Mouse (Mus musculus): Measurements from ENCODE around the gene Adck2.

Gene Adck2

DNA sequence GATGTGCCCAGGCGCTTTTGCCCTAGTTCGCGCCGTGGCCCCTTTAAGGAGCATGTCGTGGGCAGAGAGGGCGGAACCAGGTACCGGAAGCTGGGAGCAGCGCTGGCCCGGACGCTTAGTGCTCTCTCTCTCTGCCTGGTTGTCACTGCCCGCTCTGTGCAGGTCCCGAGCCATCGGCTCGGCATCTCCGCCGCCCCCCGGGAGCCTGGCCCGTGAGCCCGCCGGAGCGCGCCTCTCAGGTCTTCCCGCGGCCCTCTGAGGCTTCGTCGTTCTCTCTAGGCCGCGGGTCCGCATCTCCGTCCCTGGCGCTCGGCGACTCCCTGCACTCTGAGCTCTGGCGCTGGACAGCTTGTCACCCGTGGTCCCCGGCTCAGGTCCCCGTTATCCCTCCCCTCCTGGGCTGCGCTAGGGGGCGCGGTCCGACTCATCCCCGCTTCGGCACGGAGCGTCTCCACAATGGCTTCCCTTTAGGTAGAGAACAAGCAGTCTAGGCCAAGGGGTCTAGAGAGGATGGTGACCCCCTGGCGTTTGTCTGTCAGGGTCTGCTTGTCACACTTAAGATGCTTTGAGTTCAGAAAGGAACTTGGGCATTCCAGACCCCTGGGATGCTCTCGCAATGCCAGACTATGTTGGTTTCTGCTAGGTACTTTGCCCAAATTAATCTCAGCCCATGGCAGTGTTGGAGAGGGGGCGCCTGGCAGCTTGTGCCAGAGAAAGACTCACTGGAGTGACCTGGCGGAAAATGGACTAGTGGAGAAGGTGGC lies at the start of gene Adck2:
Gene Adck2, plus strand, starts transcription at position 83 of the 764 bp plus-strand sequence.
- peak; percentile 75 for DNase-seq (ENCODE audit: low read depth)

DNA sequence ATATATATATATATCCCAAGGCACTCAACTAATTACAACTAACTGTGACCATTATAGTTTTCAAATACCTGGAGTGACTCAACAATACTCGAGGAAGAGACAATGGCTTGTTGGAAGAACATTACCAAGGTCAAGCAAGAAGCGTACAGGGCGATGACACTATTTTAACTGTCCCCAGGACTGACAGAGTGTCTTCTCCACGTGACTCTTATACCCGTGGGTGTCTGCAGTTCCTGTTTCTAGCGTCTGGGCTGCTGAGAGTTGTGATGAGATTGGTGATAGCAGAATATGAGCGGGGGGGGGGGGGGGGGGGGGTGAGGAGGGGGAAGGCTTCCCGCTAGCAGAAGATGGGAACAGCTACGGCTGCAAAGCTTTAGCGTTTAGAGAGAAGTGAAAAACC lies 46.9 kb upstream of the Adck2 start:
- no peak for DNase-seq (ENCODE audit: low read depth)

- DNase-seq (ENCODE audit: low read depth), result no peak
Measured at GRCm38 (mm10) chr6:39527337-39527784, 46.3 kb upstream of the Adck2 start.

- DNase-seq (ENCODE audit: low read depth), result no peak
Measured at GRCm38 (mm10) chr6:39527811-39528210, 45.9 kb upstream of the Adck2 start.

DNA sequence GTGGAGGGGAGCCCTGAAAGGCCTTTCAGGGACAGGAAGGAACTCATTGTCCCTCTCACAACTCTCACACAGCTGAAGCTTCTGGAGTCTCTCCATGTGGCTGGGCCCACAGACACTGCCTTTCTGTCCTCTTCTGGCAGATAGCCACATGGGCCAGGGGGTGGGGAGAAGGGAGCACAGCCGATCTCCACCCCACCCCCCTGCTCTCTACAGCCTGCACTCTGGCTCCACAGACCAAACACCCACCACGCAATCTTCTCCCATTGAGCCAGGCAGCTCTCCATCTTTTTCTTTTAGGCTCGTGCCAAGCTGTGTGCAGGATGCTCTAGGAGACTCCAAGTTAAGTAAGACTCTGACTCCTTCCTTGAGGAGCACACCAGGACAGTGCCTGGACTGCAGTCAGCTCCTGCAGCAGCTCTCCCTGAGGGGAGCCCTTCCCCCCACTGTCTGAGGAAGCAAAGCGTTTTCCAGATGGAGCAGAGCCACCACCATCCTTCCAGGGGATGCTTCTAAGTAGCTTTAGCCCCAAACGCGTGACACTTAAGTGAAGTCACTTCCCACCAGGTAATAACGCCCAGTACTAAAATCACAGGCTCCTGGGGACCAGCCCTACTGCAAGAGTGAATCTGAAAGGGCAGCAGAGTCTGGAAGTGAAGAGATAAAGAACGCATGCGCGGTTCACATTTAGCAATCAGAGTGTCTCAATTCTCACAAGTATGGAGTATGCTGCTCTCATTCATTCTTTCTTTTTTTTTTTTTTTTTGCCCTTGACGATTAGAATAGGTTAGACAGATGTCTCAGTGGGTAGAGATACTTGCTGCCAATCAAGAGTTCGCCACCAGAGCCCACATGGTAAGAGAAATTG lies 44.8 kb upstream of the Adck2 start:
- DNase-seq (ENCODE audit: low read depth), result no peak

GRCm38 (mm10) chr6:39534944-39535343 lies 38.7 kb upstream of the Adck2 start:
- DNase-seq (ENCODE audit: low read depth), result no peak

DNA sequence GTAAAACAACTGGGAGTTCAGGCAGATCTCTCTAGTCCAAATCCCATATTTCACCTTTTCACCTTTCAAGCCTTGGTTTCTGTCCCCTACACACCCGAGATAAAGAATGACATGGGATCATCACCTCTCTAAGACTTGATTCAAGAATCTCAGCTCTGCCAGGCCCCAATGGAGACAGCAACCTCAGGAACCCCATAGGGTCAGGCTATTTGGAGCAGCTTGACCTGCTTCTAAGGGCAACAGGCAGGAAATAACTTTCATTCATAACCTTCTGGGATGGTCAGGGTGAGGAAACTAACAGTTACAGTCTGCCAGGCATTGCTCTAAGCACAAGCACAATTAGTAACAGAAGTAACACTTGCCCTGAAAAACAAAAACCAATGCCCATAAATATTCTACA lies 37.1 kb upstream of the Adck2 start:
- no peak for DNase-seq (ENCODE audit: low read depth)

DNA sequence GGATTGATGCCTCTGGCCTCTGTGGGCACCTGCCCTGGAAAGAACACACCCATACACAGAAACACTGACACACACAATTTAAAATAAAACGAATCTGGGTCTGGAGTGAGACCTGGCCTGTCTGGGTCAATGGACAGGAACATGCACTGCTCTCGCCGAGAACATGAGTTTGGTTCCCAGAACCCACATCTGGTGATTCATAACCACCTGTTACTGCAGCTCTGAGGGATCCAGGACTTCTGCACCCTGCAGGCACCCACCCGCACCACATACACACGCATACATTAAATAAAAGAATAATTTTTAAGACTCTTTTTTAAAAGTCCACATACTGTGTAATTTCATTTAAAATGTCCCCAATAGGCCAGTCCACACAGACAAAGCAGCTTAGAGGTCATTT lies 36.4 kb upstream of the Adck2 start:
- DNase-seq (ENCODE audit: low read depth), result no peak

DNA sequence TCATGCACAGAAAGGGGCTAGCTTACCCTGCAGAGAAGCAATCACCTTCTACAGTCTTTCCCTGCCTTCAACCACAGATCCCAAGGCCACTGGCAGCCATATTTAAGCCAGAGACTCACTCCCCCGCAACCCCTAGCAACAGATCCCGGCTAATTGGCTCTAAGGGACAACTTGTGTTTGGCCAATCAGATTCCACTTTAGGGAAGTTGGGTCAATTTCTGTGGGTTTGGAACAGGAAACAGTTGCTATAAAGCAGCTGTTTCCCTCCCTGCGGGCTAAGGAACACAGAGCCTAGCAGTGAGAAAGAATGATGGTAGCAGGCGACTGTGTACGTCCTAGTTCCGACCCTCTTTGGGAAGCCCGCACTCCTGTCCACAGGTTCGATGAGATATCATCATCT lies 35.4 kb upstream of the Adck2 start:
- no peak for DNase-seq (ENCODE audit: low read depth)

DNA sequence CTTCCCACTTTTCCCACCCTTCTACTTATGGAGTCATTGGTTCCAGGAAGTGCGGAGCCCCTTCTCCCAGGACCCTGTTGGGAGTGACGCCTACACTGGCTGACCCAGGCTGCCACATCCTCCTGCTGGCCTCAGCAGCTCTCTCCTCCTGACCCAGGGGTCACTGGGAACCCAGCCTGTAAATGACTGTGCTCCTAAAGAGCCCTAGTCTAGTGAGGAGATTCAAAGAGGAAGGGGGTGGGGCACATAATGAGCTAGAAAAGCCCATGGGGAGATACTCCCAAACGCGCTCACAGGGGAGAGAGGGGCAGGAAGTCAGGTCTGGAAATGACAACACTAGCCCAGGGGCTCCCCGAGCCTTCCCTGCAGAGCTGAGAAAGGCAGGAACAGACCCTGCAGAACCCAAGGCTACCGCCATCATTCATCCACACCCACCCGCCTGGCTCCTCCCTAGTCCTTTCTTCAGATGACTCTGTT lies 34.0 kb upstream of the Adck2 start:
- DNase-seq (ENCODE audit: low read depth), result no peak

- no peak for DNase-seq (ENCODE audit: low read depth)
Measured at GRCm38 (mm10) chr6:39540563-39540962, 33.1 kb upstream of the Adck2 start.

- DNase-seq (ENCODE audit: low read depth), result no peak
Measured at GRCm38 (mm10) chr6:39542631-39543597, 30.8 kb upstream of the Adck2 start.

DNA sequence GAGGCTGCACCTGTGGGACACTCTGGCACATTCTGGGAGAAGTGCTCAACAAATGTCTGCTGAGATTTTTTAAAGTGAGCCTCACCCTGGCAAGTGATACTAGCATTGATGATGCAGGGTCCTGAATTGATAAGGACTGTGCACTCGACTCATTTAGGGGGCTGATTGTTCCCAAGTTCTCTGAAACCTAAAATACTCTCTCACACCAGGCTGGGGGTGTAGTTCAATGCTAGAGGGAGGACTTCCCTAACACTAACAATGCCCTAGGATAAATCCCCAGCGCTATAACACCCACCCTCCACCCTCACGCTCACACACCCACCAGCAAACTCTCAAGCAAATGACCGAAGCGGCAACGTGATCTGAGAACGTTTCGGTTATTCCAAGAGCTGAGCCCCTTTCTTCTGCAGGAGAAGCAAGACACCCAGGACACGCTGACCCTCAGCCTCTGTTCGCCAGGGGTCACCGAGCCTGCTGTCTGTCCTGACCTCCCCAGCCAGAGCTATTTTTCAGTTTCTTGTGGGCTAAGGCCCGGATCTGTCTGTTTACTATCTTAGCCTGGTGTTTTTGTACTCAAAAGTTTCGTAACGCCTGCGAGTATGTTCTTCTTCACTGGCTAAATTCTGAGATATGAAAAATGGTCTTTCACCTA lies 29.8 kb upstream of the Adck2 start:
- DNase-seq (ENCODE audit: low read depth), result no peak

GRCm38 (mm10) chr6:39545474-39545873 lies 28.2 kb upstream of the Adck2 start:
- DNase-seq (ENCODE audit: low read depth), result no peak

- DNase-seq (ENCODE audit: low read depth), result no peak
Measured at GRCm38 (mm10) chr6:39548030-39548429, 25.6 kb upstream of the Adck2 start.

DNA sequence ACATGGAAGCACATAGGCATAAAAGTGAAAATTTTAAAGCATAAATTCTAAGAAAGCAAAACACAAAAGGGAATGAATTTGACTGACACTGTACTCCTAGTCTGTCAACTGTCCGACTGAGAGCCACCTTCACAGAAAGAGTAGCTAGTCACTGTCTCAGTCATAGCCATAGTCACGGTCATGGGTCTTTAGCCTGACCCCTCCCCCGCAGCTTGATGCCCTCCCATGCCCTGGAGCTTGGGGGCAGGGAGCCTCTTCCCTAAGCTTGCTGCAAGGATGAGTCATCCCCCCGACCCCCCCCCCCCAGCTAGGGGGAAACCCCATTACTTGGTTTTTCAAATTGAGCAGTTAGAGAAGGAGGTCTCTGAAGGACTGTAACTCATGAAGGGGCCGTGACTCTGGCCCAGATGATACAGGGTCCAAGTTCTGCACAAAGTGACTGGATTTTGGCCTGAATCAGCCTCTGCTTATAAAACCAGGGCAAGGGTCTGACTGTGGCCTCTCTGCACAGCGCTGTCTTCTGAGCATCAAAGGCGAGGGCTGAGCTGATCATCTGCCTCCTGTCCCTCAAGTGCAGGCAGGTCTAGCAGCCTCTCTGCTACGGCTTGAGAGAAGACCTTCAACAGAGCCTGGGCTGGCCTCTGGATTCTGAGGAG lies 21.6 kb upstream of the Adck2 start:
- no peak for DNase-seq (ENCODE audit: low read depth)

DNA sequence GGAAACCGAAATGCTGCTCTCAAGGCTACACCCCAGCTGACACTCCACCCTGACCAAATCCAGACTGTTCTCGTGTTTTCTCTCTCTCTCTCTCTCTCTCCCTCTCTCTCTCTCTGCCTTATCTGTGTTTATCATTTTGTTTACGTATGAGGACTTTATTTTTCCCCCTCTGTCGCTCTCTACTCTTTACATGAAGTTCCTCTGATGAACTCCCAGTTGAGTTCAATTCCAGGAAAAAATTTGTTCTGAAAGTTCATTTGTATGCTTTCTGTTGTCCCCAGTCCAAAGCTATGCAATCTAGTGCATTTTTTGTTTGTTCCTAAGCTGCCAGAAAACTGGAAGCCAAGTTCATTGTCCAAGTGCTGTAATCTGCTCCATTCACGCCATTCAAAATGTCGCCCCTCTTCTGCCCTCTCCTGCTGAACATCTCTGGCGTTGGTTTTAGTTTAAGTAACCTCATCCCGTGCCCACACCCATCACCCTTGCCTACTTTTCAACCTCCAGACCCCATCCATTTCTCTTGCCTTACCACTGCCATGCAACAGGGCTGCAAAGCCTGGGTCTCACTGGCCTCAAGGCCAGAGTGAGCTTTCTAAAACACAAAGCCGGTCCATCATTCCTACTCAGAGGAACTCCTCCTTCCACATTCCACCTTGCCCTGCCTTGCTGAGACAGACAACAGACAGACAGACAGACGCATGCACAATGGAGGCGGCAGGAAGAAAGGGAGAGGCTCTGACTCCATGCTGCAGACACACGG lies 18.6 kb upstream of the Adck2 start:
- no peak for DNase-seq (ENCODE audit: low read depth)

DNA sequence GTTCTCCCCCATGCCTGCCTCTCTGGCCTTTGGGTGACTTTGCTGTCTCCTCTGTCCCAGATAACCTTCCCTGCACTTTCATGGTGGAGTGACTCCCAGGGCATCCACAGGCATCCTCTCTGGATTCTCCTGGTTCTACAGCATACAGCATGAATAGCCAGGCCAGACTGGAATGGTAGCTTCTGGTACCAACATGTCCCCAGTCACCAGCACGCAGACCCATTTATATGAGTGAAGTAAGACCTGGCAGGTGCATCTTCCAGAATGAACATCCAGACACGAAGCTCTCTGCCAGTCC lies 18.1 kb upstream of the Adck2 start:
- no peak for DNase-seq (ENCODE audit: low read depth)

- no peak for DNase-seq (ENCODE audit: low read depth)
Measured at GRCm38 (mm10) chr6:39556900-39557659, 16.6 kb upstream of the Adck2 start.

Measured in c-Kit-positive CD71-negative TER-119-negative erythroid progenitor cells, embryonic 14.5 days (primary cell).